Mouse (Mus musculus): ENCODE measurements around the gene Akr1c6.
"Not testable (repeated sequence)": the region's sequence is repeated elsewhere in the genome, so short reads cannot be mapped to it uniquely, and the experiment has no call there.

Akr1c6 gene

DNA sequence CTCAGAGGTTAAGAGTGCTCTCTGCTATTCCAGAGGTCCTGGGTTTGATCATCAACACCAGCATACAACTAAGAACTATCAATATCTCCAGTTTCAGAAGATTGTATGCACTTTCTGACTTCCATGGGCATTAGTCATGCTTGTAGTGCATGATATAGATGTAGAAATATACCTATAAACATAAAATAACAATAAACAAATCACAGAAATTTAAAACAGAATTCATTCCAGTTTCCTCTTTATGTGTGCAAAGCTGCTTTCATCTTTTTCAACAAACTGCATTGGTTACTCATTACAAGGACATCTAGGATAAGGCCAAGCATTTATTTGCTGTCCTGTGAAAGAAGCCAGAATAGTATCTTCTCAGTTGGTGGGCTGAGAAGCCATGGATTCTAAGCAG is at the start of gene Akr1c6:
Gene Akr1c6 (plus strand): TSS at position 301 of the 400 bp plus-strand sequence.
- no peak for DNase-seq

DNA sequence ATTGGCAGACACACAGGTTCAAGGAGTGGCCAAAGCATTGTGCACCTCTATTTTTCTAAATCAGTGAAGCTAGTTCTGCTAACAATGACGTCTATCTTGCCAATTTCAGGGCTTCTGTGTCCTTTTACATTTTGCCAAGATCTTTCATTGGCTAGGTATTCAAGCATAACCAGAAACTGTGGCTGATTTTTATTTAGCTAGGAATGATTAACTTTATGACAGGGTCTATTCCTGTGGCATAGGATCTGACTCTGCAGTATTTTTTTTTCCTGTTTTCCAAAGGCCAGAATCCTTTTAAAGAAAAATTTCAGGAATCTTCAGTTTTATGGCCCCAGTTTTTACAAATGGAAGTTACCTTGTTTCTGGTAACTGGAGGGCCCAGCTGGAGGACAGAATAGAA is 49.2 kb upstream of the Akr1c6 start:
- DNase-seq: no peak

DNA sequence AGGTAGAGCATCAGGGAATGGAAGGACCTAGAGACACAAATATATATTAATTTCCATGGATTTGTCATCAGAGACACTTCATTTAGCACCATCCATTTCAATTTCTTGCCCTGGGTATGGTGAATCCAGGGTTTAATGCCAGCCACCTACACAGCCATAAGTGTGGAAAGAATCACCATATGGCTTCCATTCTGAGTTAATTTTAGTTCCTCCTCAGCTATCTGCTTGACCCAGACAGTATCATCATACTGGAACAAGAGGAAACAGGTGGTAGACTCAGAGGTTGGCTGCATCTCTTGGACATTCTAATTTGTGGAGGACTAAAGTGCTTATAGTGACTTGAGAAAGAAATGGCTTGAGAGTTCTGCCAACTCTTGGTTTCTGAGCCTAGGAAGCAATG is 48.6 kb upstream of the Akr1c6 start:
- no peak for DNase-seq

DNA sequence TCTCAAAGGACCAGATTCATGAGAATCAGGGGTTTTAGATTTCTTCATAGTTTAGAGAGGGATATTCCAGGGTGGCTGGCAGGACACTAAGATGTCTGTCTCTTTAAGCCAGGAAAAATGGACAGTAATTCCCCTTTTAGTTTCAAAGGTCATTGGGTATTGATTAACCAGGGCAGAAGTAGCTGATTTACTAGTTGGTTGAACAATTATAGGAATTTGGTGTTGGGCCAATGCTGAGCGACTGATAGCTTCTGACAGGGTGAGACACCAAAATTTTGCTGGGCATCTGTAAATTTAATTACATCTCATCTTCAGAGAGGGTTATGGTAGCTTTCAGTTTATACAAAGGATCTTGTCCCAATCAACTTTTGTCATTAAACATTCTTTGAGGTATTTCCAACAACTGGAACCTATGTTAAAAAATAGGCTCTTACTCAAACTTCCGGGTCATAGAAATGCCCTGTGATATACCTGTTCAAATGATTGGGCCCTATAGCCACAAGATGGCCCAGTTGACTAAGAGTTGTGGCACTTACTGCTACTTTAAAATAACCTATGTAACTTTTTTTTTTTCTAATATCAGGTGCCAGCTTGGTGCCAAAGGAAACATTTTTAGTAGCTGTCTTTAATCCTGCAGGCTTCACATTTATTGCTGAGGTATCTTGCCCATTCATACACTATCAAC is 45.2 kb upstream of the Akr1c6 start:
- no peak for DNase-seq

DNA sequence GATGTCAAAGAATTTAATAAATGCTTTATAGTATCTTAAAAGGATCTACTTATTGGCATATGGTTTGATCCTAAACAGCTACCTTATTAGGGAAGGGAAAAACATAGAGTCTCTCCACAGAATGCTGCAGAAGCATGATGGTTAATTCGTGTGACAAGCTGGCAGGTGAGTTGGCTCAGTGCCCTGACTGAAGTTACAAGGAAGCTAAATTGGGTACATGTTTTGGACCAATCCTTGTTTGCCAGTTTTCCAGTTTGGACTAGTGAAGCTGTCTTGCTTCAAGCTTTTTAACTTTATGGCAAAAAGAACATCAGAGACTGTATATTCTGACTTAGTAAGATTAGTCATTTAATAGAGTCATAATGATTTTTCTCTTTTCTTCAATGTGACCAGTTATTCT is 33.7 kb upstream of the Akr1c6 start:
- DNase-seq: not testable (repeated sequence)

DNA sequence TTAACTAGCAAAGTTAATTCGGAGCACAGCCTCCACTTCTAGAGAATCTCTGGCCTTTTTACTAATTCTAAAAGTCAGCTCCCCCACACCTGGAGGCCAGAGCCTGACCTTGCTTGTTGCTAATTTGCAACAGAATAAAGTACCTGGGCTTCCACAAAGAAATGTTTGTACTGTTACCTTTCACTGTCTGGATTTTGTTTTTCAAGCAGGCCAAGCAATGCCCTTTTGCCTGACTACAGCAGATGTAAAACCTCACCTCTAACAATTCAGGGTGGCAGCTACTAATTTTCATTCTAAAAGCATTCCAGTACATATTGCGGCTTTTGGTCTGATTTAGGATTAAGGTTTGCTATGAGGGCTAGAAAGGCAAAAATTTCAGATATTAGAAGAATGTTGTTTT is 33.3 kb upstream of the Akr1c6 start:
- DNase-seq: no peak

DNA sequence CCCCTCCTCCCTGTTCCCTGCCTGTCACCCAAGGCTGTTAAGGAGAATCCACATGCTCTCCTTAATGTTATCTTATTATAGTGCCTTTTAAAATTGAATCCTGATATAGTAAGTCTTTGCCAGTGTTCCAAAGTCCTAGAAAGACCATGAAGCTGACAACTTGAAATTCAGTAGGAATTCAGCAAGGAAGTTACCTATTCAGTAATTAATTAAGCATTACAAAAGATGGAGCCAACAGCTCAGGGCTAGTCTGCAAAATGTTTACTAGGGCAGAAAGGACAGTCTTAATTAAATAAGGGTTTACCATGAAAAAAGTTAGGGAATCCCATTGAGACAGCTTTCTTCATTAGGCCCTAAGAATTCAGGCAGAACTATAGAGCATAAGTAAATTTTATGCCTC is 31.9 kb upstream of the Akr1c6 start:
- DNase-seq: no peak

DNA sequence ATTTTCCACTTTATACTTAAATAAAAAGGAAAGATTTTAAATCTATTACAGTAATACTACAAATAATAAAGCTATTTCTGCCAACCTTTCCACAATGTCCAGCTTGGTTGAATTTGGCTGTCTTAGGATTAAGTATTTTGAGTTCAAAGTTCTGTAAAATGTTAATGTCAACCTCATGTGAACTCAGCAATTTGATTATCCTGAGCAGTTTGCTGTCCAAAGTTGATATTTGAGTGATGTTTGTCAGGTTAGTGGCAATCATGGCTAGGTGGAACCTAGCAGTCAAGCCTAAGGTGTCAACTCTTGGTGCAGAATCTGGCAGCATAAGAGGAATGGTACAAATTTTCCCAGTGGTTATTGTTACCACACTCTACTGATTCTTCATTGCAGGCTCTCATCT is 29.4 kb upstream of the Akr1c6 start:
- DNase-seq: no peak

DNA sequence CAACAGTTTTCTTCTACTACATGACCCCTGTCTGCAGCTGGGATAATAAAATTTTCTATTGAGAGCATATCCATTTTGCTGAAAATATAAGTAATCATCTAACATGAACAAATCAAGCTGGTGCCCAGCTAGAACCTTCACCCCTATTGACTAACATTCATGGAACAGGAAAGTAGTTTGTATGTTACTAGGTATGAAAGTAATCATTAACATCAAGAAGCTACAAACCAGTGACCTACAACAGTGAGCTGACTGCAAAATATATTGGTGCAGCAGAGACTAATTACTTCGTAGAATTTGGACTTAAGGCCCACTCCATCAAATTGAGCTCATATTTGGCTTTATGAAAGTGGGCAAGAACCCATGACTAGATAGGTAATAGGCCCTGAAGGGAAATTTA is 27.3 kb upstream of the Akr1c6 start:
- no peak for DNase-seq

DNA sequence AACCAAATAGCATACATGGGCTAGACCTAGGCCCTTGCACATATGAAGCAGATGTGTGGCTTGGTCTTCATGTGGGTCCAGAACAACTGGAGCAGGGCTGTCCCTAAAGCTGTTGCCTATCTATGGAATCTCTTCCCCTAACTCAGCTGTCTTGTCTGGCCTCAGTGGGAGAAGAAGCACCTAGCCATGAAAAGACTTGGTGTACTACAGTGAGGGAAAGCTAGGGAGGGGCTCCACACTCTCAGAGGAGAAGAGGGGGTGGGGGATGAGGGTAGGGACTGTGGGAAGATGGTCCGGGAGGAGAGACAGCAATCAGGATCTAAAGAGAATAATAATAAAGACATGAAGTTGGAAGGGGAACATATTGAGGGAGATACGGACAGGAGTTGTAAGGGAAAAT is 5.5 kb upstream of the Akr1c6 start:
- no peak for DNase-seq

DNA sequence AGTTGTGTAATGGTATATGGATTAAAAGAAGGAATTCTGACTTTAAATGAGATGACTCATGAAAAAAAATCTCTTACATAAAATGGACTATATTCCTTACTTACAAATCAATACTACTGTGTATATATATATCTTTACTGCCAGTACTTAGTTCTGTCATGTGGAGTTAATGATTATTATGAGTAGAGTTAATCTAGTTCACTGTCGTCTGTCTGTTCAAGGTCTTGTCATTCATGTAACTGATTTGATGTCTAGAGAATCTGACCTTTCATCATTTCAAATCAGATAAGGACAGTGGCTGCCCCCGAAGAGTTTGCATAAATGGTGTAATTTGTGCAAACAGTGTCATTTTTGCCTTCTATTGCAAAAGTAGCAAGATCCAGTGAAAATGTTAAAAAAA is 5.1 kb upstream of the Akr1c6 start:
- no peak for DNase-seq

DNA sequence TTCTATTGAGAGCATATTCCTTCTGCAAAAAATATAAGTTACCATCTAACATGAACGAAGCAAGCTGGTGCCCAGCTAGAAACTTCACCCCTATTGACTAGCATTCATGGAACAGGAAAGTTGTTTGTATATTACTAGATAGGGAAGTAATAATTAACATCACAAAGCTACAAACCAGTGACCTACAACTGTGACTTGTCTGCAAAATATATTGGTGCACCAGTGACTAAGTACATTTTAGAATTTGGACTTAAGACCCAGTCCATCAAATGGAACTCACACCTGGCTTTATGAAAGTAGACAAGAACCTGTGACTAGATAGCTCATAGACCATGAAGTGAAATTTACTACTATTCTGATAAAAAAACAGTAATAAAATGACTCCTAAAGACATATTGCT is 3.0 kb upstream of the Akr1c6 start:
- no peak for DNase-seq

DNA sequence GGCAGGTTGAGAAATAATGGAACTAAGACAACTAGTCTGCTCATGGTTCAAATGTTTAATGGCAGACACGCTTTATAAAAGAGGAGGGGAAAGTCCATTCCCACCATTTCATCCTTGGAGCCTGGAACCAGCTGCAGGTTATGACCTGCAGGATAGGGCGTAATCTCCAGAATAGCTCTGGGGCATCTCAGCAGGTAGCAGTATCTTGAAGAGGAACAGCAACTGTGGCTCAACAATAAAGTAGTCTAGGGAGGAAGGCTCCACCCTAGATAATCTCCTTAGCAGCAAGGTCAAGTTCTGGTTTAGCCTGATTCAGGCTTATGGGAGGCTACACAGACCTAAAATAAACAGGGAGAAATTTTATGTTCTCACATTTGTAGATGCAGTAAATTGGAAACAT is 31.5 kb downstream of the Akr1c6 start:
- DNase-seq: no peak

DNA sequence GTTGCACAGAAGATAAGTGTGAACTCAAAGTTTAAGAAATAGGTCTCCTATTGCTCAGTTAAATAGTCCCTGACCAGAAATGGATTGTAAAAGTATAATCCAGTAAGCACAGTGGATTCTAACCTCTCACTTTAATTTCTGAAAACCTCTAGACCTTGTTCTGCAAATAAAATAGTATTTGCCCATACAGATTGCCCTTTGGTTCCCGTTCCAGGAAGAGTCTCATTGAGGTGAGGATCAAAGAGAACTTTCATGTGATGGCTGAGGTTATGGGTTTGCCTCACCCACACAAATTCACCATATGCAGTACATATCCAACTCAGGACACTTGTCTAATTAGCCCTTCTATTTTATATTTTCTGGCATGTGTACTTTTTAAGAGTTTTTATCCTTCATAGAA is 33.8 kb downstream of the Akr1c6 start:
- DNase-seq: no peak

Data from cerebellum, adult 9-11 months (tissue).